Mouse (Mus musculus): ENCODE measurements around the gene Fermt2. TPM values are rescaled to one million over a fixed set of nuclear protein-coding genes. Genes with fewer than 3 reads are reported as not detected.

Gene Fermt2
- polyA plus RNA-seq, 1 experiment from 2014 or later = 65.9 TPM

Other genes with a start within 250 kb of the Fermt2 start
- 36.7 and 37.8 TPM in 2 replicates for gene Ero1l, start 211.3 kb downstream of the Fermt2 start, polyA plus RNA-seq (2016; fragmentation: Nextera tagmentation; extraction: Ambion mirVana)
- 221 and 226 TPM in 2 replicates for gene Psmc6, start 200.3 kb downstream of the Fermt2 start, polyA plus RNA-seq (2016; fragmentation: Nextera tagmentation; extraction: Ambion mirVana)
- 42.2 and 45.8 TPM in 2 replicates for gene Styx, start 179.0 kb downstream of the Fermt2 start, polyA plus RNA-seq (2016; fragmentation: Nextera tagmentation; extraction: Ambion mirVana)
- 25.2 and 28.5 TPM in 2 replicates for gene Gnpnat1, start 125.2 kb downstream of the Fermt2 start, polyA plus RNA-seq (2016; fragmentation: Nextera tagmentation; extraction: Ambion mirVana)
- 16.7 and 16.8 TPM in 2 replicates for gene Ddhd1, start 128.0 kb upstream of the Fermt2 start, polyA plus RNA-seq (2016; fragmentation: Nextera tagmentation; extraction: Ambion mirVana)